ENCODE assay signal across 8 mouse cellular contexts in the genomic region with DNA sequence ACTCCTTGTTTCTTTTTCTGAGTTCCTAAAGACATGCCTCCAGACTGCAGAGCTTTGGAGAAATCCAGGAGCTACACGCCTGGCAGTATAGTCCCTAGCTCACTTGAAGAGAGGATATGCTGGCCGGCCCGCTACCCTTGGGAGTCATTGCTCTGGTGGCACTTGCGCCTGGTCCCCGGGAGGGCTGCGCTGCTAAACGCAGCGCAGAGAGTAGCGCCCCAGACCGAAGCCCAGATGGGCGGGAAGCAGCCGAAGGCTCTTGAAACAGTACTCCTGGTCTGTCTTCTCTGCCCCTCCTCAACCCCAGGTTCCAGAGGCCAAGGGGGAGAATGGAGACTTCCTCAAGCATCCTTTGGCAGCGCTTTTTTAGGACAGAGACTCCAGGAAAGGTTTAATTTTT. TPM values are rescaled to one million over a fixed set of nuclear protein-coding genes. Genes with fewer than 3 reads are reported as not detected.
DNase-seq lines count a peak whose midpoint lies in the region; ATAC-seq and TF ChIP-seq lines count a peak whose summit lies in the region.

No protein-coding gene starts in this region.

- DNase-seq in gastrocnemius, postnatal 10 days = peak; percentile 14
- no peak for DNase-seq in gastrocnemius, postnatal 36 days
- no peak for DNase-seq in right cerebral cortex, postnatal 25 days
- DNase-seq in left cerebral cortex, adult 18-20 months (ENCODE audit: low spot score in 2 of 2) = no peak
- DNase-seq in adrenal gland, postnatal 36 days = no peak

- no peak for TF ChIP-seq CTCF in E14TG2a.4 (conservative IDR thresholded peaks at IDR 0.05; ENCODE audit: low read length)

- intact Hi-C loops in gastrocnemius, postnatal 36 days (cut with DNase I) = no loop called here

- peak overlapping the region; percentile 77 for H3K4me2 ChIP-seq in heart, embryonic 16.5 days (ENCODE audit: low read depth, low read length)

- no peak overlapping the region for H3K9ac ChIP-seq in heart, embryonic 16.5 days (ENCODE audit: low read length)

- WGBS in heart, embryonic 16.5 days = 1% methylated on average over 13 of the region's 13 CpGs

- peaks cover 57% of the 10 kb centered on the region for H3K4me1 ChIP-seq in E14TG2a.4 (replicated peaks; ENCODE audit: low read depth, low read length)
- H3K4me1 ChIP-seq in heart, embryonic 16.5 days (ENCODE audit: control insufficient read depth, insufficient read depth, low read length) = peaks cover 28% of the 10 kb centered on the region

- H3K9me3 ChIP-seq in E14TG2a.4 (ENCODE audit: low read length) = peaks cover 16% of the 10 kb centered on the region
- H3K9me3 ChIP-seq in heart, embryonic 16.5 days (replicated peaks; ENCODE audit: control insufficient read depth, low read length) = no peaks in the 10 kb centered on the region

- peak overlapping the region; percentile 79 for H3K4me3 ChIP-seq in E14TG2a.4 (replicated peaks; ENCODE audit: low read length)
- peak overlapping the region; percentile 52 for H3K4me3 ChIP-seq in heart, embryonic 16.5 days (ENCODE audit: low read length)

- peaks cover 99% of the 10 kb centered on the region for H3K27me3 ChIP-seq in E14TG2a.4 (ENCODE audit: insufficient read depth, low read length)
- peaks cover 97% of the 10 kb centered on the region for H3K27me3 ChIP-seq in heart, embryonic 16.5 days (ENCODE audit: control insufficient read depth, insufficient read depth, low read length)

- ATAC-seq in heart, embryonic 16.5 days (replicated peaks; ENCODE audit: extremely low read depth, insufficient read depth, low FRiP score) = 0 out of 2 replicates have a peak, but pooled peaks have one; percentile 23
- 0 out of 2 replicates have a peak, but pooled peaks have one; percentile 16 for ATAC-seq in megakaryocyte, adult 5-6 weeks (ENCODE audit: poor library complexity, severe bottlenecking)

- no peak overlapping the region for H3K27ac ChIP-seq in heart, embryonic 16.5 days (ENCODE audit: low read length)

- H3K36me3 ChIP-seq in E14TG2a.4 (ENCODE audit: insufficient read depth, low read length) = no peaks in the 10 kb centered on the region
- no peaks in the 10 kb centered on the region for H3K36me3 ChIP-seq in heart, embryonic 16.5 days (ENCODE audit: control insufficient read depth, insufficient read depth)

RNA-seq across cellular contexts. Expression of gene Lhx2, which starts 11.3 kb away (rescaled TPM):
- total RNA-seq in gastrocnemius, postnatal 10 days (2021) = 1 to 10 TPM in 1 of 2 experiments, under 1 TPM in 1; 0.59 to 1.2 TPM
- total RNA-seq in gastrocnemius, postnatal 36 days (2021) = not detected
- not detected in 2 replicates for polyA plus RNA-seq in heart, embryonic 16.5 days (2015; fragmentation: Nextera tagmentation; extraction: Ambion mirVana)
- 0.18 and 1.0 TPM in 2 replicates for total RNA-seq in megakaryocyte, adult 5-6 weeks (2015)
- total RNA-seq in megakaryocyte, adult 5-6 weeks (2017) = not detected in 2 replicates
- 10 to 100 TPM; 82.2 to 89.2 TPM for total RNA-seq in left cerebral cortex, adult 18-20 months (2021)
- not detected for total RNA-seq in adrenal gland, postnatal 36 days (2021)

Comparison
In these comparisons a context has a peak if more than half of its experiments do, and no peak if none do; other contexts are left out.
1. RNA of gene Lhx2, which starts 11.3 kb away (total RNA-seq): 82.2 to 89.2 TPM in left cerebral cortex, adult 18-20 months; 0.59 to 1.2 TPM in gastrocnemius, postnatal 10 days, not detected in gastrocnemius, postnatal 36 days, 0.18 to 1.0 TPM in megakaryocyte, adult 5-6 weeks and not detected in adrenal gland, postnatal 36 days; every median in the first group is over 10 times any median in the second.